Mouse (Mus musculus) liver, embryonic 11.5 days (tissue): ENCODE data around the gene Spata18. TPM values are rescaled to one million over a fixed set of nuclear protein-coding genes. Genes with fewer than 3 reads are reported as not detected.

ENCODE experiments used
- ATAC-seq: fragments of 200-750 bp; cut with Nextera tagmentation; replicated peaks from 2 replicates; pipeline ENCODE4 v1.8.0; 2017; ENCODE audit warnings: moderate number of reproducible peaks, mild to moderate bottlenecking, moderate TSS enrichment, moderate library complexity; ENCODE audit not compliant: low FRiP score
- DNase-seq: peaks from one replicate; pipeline ENCODE4 v3.0.0-alpha.2; 2017; ENCODE audit warnings: low spot score
- H3K27ac ChIP-seq: fragments of 300-500 bp; sonication (generic); 2 replicates; pipeline ENCODE4 v1.5.1; 2014; ENCODE audit warnings: mild to moderate bottlenecking, low read depth, low read length, control low read depth
- H3K27me3 ChIP-seq: fragments of 300-500 bp; sonication (generic); replicated peaks from 2 replicates; pipeline ENCODE4 v1.6.1; 2014; ENCODE audit warnings: low read length, mixed read lengths; ENCODE audit not compliant: control insufficient read depth, insufficient read depth
- H3K36me3 ChIP-seq: fragments of 300-500 bp; sonication (generic); 2 replicates; pipeline ENCODE4 v1.6.1; 2014; ENCODE audit warnings: mild to moderate bottlenecking, low read length, moderate library complexity, mixed read lengths; ENCODE audit not compliant: control insufficient read depth, insufficient read depth
- H3K4me1 ChIP-seq: fragments of 300-500 bp; sonication (generic); replicated peaks from 2 replicates; pipeline ENCODE4 v1.6.1; 2014; ENCODE audit warnings: low read length, mixed read lengths; ENCODE audit not compliant: control insufficient read depth, insufficient read depth
- H3K4me2 ChIP-seq: fragments of 300-500 bp; sonication (generic); 2 replicates; pipeline ENCODE4 v1.6.1; 2014; ENCODE audit warnings: mild to moderate bottlenecking, control low read depth, moderate library complexity
- H3K4me3 ChIP-seq: fragments of 300-500 bp; sonication (generic); 2 replicates; pipeline ENCODE4 v1.5.1; 2014; ENCODE audit warnings: low read depth, low read length, control low read depth
- H3K9ac ChIP-seq: fragments of 300-500 bp; sonication (generic); 2 replicates; pipeline ENCODE4 v1.6.1; 2014; ENCODE audit warnings: low read depth, low read length, control low read depth
- H3K9me3 ChIP-seq: fragments of 300-500 bp; sonication (generic); 2 replicates; pipeline ENCODE4 v1.6.1; 2016; ENCODE audit warnings: low read length, inconsistent platforms, mixed read lengths; ENCODE audit not compliant: control insufficient read depth
- WGBS: fragments of 180-500 bp; shearing (Covaris S2); extraction: QIAGEN DNeasy Blood & Tissue Kit; methylation state at CpG from one replicate; pipeline ENCODE4 v1.1.7; 2014; 5-methylcytosine and 5-hydroxymethylcytosine counted together
- polyA plus RNA-seq: library from polyadenylated mRNA; unstranded; fragments of >200 nt; fragmentation: Nextera tagmentation; extraction: Ambion mirVana; gene quantifications from 2 replicates; pipeline ENCODE4 v1.2.1, GENCODE M21; 2014

Spata18 gene
- polyA plus RNA-seq = not detected in 2 replicates

- Histone ChIP-seq H3K27ac (no peak within 1 kb of the TSS), H3K9me3 (no peaks in the 10 kb centered on the region), H3K36me3 (no peaks in the 10 kb centered on the region), H3K9ac (0 out of 2 replicates have a peak within 1 kb of the TSS, but pooled peaks have one; percentile 32), H3K4me2 (peak within 1 kb of the TSS; percentile 94), H3K4me1 (peaks cover 6% of the 10 kb centered on the region; the same call in 1 of the 2 replicates), H3K4me3 (peak within 1 kb of the TSS; percentile 56), H3K27me3 (peaks cover 67% of the 10 kb centered on the region)
- ATAC-seq (no peak), DNase-seq (peak; percentile 43)
- under 1% methylated on average over 57 of the region's 57 CpGs for WGBS
These were observed at the start of gene Spata18 for GRCm38 (mm10) chr5:73651061-73651854. TSS of gene Spata18 (plus strand) at chr5:73651379.

- no peak overlapping the region for H3K27ac ChIP-seq
- H3K36me3 ChIP-seq = no peaks in the 10 kb centered on the region
- H3K4me2 ChIP-seq = no peak overlapping the region
- H3K9me3 ChIP-seq = no peaks in the 10 kb centered on the region
- H3K9ac ChIP-seq = no peak overlapping the region
- 71% methylated on average over 3 of the region's 3 CpGs for WGBS
- H3K4me1 ChIP-seq = no peaks in the 10 kb centered on the region
- ATAC-seq = no peak
- H3K4me3 ChIP-seq = no peak overlapping the region
- H3K27me3 ChIP-seq = no peaks in the 10 kb centered on the region
- DNase-seq = no peak
These were observed 48.3 kb upstream of the Spata18 start for GRCm38 (mm10) chr5:73602865-73603264.

- 88% methylated on average over 6 of the region's 6 CpGs for WGBS
These were observed 46.6 kb upstream of the Spata18 start for GRCm38 (mm10) chr5:73604542-73604941.

GRCm38 (mm10) chr5:73604964-73605363 is 46.2 kb upstream of the Spata18 start:
- H3K9me3 ChIP-seq = no peaks in the 10 kb centered on the region
- no peaks in the 10 kb centered on the region for H3K27me3 ChIP-seq
- H3K4me2 ChIP-seq = no peak overlapping the region
- no peak overlapping the region for H3K4me3 ChIP-seq
- no peak overlapping the region for H3K9ac ChIP-seq
- no peaks in the 10 kb centered on the region for H3K36me3 ChIP-seq
- ATAC-seq (no peak), DNase-seq (no peak)
- H3K4me1 ChIP-seq = no peaks in the 10 kb centered on the region
- no peak overlapping the region for H3K27ac ChIP-seq
- WGBS = 85% methylated on average over 6 of the region's 6 CpGs

More at GRCm38 (mm10) chr5:73604542-73604941, 46.6 kb upstream of the Spata18 start:
- Histone ChIP-seq H3K4me3 (no peak overlapping the region), H3K27me3 (no peaks in the 10 kb centered on the region), H3K4me1 (no peaks in the 10 kb centered on the region), H3K36me3 (no peaks in the 10 kb centered on the region), H3K4me2 (no peak overlapping the region), H3K27ac (no peak overlapping the region), H3K9me3 (no peaks in the 10 kb centered on the region), H3K9ac (no peak overlapping the region)
- ATAC-seq (no peak), DNase-seq (no peak)

GRCm38 (mm10) chr5:73611071-73611470 is 40.1 kb upstream of the Spata18 start:
- Histone ChIP-seq H3K4me2 (no peak overlapping the region), H3K27ac (no peak overlapping the region), H3K27me3 (no peaks in the 10 kb centered on the region), H3K36me3 (no peaks in the 10 kb centered on the region), H3K9ac (no peak overlapping the region), H3K4me3 (no peak overlapping the region), H3K4me1 (no peaks in the 10 kb centered on the region), H3K9me3 (no peaks in the 10 kb centered on the region)
- DNase-seq (no peak), ATAC-seq (no peak)
- WGBS = 84% methylated on average over 4 of the region's 4 CpGs

- Histone ChIP-seq H3K27me3 (no peaks in the 10 kb centered on the region), H3K9ac (no peak overlapping the region), H3K4me3 (no peak overlapping the region), H3K4me1 (no peaks in the 10 kb centered on the region), H3K27ac (no peak overlapping the region), H3K36me3 (no peaks in the 10 kb centered on the region), H3K4me2 (no peak overlapping the region), H3K9me3 (no peaks in the 10 kb centered on the region)
- no peak for DNase-seq
- ATAC-seq = no peak
- WGBS = 87% methylated on average over 8 of the region's 8 CpGs
These were observed 37.9 kb upstream of the Spata18 start for GRCm38 (mm10) chr5:73613296-73613695.

GRCm38 (mm10) chr5:73615211-73615610 is 36.0 kb upstream of the Spata18 start:
- DNase-seq (no peak), ATAC-seq (no peak)
- Histone ChIP-seq H3K27me3 (no peaks in the 10 kb centered on the region), H3K4me3 (no peak overlapping the region), H3K4me1 (no peaks in the 10 kb centered on the region), H3K9me3 (no peaks in the 10 kb centered on the region), H3K9ac (no peak overlapping the region), H3K36me3 (no peaks in the 10 kb centered on the region), H3K27ac (no peak overlapping the region), H3K4me2 (no peak overlapping the region)
- 60% methylated on average over 7 of the region's 7 CpGs for WGBS

GRCm38 (mm10) chr5:73618969-73619368 is 32.2 kb upstream of the Spata18 start:
- DNase-seq = no peak
- no peaks in the 10 kb centered on the region for H3K27me3 ChIP-seq
- no peaks in the 10 kb centered on the region for H3K9me3 ChIP-seq
- H3K27ac ChIP-seq = no peak overlapping the region
- no peak overlapping the region for H3K4me3 ChIP-seq
- no peak overlapping the region for H3K4me2 ChIP-seq
- H3K9ac ChIP-seq = no peak overlapping the region
- no peak for ATAC-seq
- no peaks in the 10 kb centered on the region for H3K4me1 ChIP-seq
- WGBS = 72% methylated on average over 1 of the region's 1 CpGs
- H3K36me3 ChIP-seq = no peaks in the 10 kb centered on the region

- Histone ChIP-seq H3K36me3 (no peaks in the 10 kb centered on the region), H3K9ac (no peak overlapping the region), H3K4me3 (no peak overlapping the region), H3K27ac (no peak overlapping the region), H3K4me1 (no peaks in the 10 kb centered on the region; the same call in 1 of the 2 replicates), H3K9me3 (no peaks in the 10 kb centered on the region), H3K4me2 (no peak overlapping the region), H3K27me3 (no peaks in the 10 kb centered on the region)
- WGBS = 65% methylated on average over 1 of the region's 1 CpGs
- ATAC-seq (no peak), DNase-seq (no peak)
These were observed 25.7 kb upstream of the Spata18 start for GRCm38 (mm10) chr5:73625505-73625904.
